Mouse (Mus musculus) testis, adult 10 weeks (tissue): ENCODE measurements around the gene Pakap. TPM values are rescaled to one million over a fixed set of nuclear protein-coding genes. Genes with fewer than 3 reads are reported as not detected.

Source experiments
- polyA plus RNA-seq: library from polyadenylated mRNA; stranded (reverse); fragments of 350-450 nt; fragmentation: Illumina TruSeq; extraction: RNeasy Lipid Tissue Mini Kit (QIAGEN cat#74804); gene quantifications from one replicate; pipeline ENCODE4 v1.2.3, GENCODE M21; 2014; ENCODE audit warnings: low read depth, low replicate concordance

Gene Pakap
- not detected for polyA plus RNA-seq

GRCm38 (mm10) chr4:57567666-57568206, at the start of gene Pakap:
TSS of gene Pakap (plus strand) at chr4:57568179.

GRCm38 (mm10) chr4:57717354-57717753, 149.4 kb downstream of the Pakap start, which contains the start of gene Akap2:
TSS of gene Akap2 (plus strand) at chr4:57717657.

GRCm38 (mm10) chr4:57916201-57916661, 348.3 kb downstream of the Pakap start, which contains the start of gene D630039A03Rik:
TSS of gene D630039A03Rik (minus strand) at chr4:57916297.

Other genes starting within 250 kb of the Pakap start
- 1.8 TPM for gene Palm2, start 133.9 kb upstream of the Pakap start, polyA plus RNA-seq
- gene Akap2, start 149.5 kb downstream of the Pakap start, polyA plus RNA-seq, result 9.8 TPM